Mouse (Mus musculus) activated CD4-positive, CD25-positive, alpha-beta regulatory T cell, adult 9 weeks (primary cell): Measurements from ENCODE around the gene Il17re. TPM values are rescaled to one million over a fixed set of nuclear protein-coding genes. Genes with fewer than 3 reads are reported as not detected.

Source experiments
- polyA plus RNA-seq: library from polyadenylated mRNA; unstranded; fragments of 100-300 nt; shearing (Covaris generic); gene quantifications from one replicate; pipeline ENCODE4 v1.2.1, GENCODE M21; 2017

The Il17re gene
- not detected for polyA plus RNA-seq

DNA sequence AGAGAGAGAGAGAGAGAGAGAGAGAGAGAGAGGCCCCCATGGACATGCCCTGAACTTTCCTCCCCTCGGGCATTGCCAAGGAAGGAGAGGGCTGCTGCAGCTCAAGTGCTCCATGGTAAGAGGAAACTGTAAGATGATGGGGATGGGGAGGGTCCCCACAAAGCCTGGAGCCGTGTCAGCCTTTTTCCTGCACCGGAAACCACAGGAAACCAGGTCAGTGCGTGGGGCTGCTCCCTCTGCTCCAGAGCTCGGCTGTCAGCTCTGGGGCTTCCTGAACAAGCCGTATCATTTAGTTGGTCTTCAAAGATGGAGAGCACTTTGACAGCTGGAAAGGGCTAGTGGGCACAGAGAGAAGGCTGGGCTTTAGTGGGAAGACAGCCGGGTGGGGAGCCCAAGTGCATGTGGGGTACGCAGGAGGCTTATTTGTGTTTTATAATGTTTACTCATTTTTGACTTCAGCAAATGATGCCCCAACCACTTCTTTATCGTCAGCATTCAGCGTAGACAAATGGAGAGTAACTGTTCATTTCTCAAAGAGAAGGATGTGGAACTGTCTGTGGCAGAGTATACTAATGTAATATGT is at the start of gene Il17re:
TSS of gene Il17re (plus strand) at position 533 of the 583 bp plus-strand sequence.

GRCm38 (mm10) chr6:113419199-113419587 is 39.1 kb upstream of the Il17re start, which contains the start of gene Rpusd3:
TSS of gene Rpusd3 (minus strand) at chr6:113419340.

DNA sequence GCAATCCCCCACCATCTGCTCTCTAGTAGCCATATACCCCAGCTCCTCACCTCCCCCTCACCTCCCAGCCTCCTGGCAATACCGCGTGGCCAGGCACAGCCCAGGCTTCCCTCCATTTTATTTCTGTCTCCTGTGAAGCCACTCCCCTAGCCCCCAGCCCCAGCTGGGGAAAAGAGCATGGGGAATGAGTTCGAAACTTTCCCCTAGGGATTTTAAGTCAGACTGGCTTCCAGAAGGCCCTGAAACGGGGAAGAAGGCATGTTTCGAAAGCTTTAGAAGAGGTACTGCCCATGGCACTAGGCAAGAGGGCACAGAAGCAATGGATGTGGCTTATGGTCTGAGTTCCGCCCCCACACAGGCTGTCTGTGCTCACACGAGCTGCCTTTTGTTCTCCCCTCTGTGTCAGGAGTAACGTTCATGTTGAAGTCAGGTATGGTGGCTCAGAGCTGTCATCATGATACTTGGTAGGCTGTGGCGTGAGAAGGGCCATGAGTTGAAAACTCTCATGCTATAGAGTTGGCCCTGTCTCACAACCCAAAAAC is 22.5 kb upstream of the Il17re start, which contains the start of gene Cidec:
TSS of gene Cidec (minus strand) at position 97 of the 542 bp plus-strand sequence.

DNA sequence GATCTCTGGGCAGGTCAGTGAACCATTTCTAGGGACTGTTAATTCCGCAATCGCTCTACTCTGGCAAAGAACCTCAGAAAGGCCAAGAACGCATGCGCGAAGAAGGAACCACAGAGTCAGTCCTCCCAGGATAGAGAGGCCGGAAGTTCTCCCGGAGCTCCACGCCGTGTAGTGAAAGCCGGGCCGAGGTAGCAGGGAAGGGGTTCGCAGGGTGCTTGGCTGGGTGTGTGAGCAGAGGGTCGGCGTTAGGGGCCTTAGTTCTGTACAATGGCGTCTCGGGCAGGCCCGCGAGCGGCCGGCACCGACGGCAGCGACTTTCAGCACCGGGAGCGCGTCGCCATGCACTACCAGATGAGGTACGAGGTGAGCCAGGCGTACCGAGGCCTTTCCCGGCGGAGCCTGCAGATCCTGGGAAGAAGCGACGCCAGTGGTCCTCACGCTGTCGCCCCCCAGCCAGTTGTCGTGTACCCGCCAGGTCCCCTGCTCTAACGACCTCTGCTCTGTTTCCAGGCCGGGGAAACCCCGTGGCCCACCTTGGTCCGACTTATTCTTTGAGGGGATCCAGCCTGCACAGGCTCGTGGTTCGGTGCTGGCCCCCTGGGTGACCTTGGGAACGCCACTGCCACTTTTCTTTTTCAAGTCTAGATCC is 15.7 kb upstream of the Il17re start, which contains the start of gene Jagn1:
TSS of gene Jagn1 (plus strand) at position 128 of the 649 bp plus-strand sequence.

DNA sequence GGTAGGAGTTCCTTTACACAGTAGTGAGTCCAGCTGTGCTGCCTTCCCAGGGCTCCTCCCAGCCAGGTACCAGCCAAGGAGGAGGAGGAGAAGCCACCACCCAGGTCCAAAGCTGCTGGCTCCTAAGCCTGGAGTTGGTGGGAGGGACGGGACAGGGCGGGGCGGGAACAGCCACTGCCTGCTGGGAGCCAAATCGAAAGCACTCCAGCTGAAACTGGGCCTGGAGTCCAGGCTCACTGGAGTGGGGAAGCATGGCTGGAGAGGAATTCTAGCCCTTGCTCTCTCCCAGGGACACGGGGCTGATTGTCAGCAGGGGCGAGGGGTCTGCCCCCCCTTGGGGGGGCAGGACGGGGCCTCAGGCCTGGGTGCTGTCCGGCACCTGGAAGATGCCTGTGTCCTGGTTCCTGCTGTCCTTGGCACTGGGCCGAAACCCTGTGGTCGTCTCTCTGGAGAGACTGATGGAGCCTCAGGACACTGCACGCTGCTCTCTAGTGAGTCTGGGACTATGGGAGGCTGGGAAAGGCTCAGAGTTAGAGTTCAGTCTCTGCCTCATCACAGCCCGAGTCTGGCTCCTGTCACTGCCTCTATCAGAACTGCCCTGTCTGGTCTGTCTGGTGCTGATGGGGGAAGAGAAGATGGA is 13.1 kb downstream of the Il17re start, which contains the start of gene Il17rc:
TSS of gene Il17rc (plus strand) at position 131 of the 640 bp plus-strand sequence.

DNA sequence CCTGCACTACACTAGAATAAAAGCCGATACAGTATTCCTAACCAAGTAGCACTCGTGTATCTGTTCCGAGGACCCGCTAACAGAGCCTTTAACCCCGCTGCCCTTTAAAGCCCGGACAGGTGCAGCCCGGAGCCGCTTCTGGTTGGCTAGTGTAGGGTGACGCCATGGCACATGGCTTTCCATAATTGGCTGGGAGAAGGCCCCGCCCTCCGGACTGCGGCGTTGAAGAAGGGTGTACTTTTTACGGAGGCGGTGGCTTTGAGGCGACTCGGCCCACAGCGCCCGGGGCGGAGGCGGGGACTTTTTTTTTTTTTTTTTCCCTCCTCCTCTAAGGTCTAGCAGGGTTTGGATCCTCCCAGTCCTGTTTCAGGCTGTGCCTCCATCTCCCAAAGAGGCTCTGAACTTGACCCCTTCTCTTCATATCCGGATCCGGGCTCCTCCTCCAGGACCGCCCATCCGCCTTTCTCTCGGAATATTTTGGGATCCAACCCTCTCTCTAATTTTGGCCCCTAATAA is 24.9 kb downstream of the Il17re start, which contains the start of gene Creld1:
TSS of gene Creld1 (plus strand) at position 198 of the 516 bp plus-strand sequence.

DNA sequence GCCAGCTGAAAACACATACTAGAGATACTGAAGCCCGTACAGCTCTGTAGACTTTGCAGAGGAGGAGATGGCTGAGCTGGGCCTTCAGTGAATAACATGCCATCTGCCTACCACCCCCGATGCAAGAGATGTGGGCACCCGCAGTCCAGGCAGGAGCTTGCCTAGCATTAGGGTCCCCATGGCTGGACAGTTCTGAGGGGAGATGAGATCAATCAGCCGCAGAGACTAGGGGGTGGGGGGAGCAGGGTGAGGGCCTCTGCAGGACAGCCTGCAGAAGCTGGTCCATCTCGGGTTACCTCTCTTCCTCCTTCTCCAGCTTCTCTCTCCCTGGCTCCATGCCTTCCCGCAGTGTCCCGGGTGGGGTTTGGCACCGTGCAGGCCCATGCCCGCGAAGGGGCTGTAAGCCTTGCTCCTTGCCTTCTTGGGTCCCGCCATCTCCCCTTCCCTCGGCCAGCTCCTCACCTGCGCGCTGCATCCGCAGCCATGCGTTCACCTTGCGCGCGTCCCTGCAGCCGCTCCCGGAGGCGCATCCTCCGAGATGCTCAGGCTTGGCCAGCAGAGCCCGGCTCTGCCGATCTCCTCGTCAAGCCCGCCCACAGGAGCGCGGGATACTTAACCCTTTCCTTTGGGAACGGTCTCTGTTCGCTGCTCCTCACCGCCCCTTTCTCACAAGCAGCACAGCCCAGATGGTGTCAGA is 43.3 kb downstream of the Il17re start, which contains the start of gene Prrt3:
TSS of gene Prrt3 (minus strand) at position 544 of the 697 bp plus-strand sequence.

Other genes with a start within 250 kb of the Il17re start
- gene Mtmr14, start 220.6 kb upstream of the Il17re start, polyA plus RNA-seq = 38.3 TPM
- gene Cpne9, start 176.2 kb upstream of the Il17re start, polyA plus RNA-seq = 0.13 TPM
- 42.7 TPM for gene Brpf1, start 151.3 kb upstream of the Il17re start, polyA plus RNA-seq
- gene Ogg1, start 131.5 kb upstream of the Il17re start, polyA plus RNA-seq = 12.8 TPM
- 3.2 TPM for gene Camk1, start 114.5 kb upstream of the Il17re start, polyA plus RNA-seq
- 73.2 TPM for gene Tada3, start 80.6 kb upstream of the Il17re start, polyA plus RNA-seq
- gene Arpc4, start 80.4 kb upstream of the Il17re start, polyA plus RNA-seq = 625 TPM
- 17.0 TPM for gene Ttll3, start 69.2 kb upstream of the Il17re start, polyA plus RNA-seq
- gene Rpusd3, start 39.1 kb upstream of the Il17re start, polyA plus RNA-seq = 13.1 TPM
- not detected for gene Cidec, start 22.7 kb upstream of the Il17re start, polyA plus RNA-seq
- 60.5 TPM for gene Jagn1, start 15.9 kb upstream of the Il17re start, polyA plus RNA-seq
- gene Il17rc, start 12.9 kb downstream of the Il17re start, polyA plus RNA-seq = 0.26 TPM
- 12.7 TPM for gene Creld1, start 24.8 kb downstream of the Il17re start, polyA plus RNA-seq
- gene Prrt3, start 43.4 kb downstream of the Il17re start, polyA plus RNA-seq = 0.33 TPM
- gene Emc3, start 73.2 kb downstream of the Il17re start, polyA plus RNA-seq = 104 TPM
- 2.4 TPM for gene Fancd2, start 73.2 kb downstream of the Il17re start, polyA plus RNA-seq
- gene Fancd2os, start 142.2 kb downstream of the Il17re start, polyA plus RNA-seq = not detected
- gene Brk1, start 146.3 kb downstream of the Il17re start, polyA plus RNA-seq = 279 TPM
- 31.9 TPM for gene Vhl, start 165.5 kb downstream of the Il17re start, polyA plus RNA-seq
- 64.7 TPM for gene Irak2, start 180.0 kb downstream of the Il17re start, polyA plus RNA-seq
- gene Tatdn2, start 238.6 kb downstream of the Il17re start, polyA plus RNA-seq = 2.2 TPM